Mouse (Mus musculus) CH12.LX (cell line): ENCODE data around the gene Loxl3. TPM values are rescaled to one million over a fixed set of nuclear protein-coding genes. Genes with fewer than 3 reads are reported as not detected.

ENCODE experiments used
- DNase-seq: peaks from one replicate; pipeline ENCODE4 v3.0.0-alpha.2; 2013; ENCODE audit errors: extremely low read depth
- H3K27ac ChIP-seq: 2 replicates; pipeline ENCODE4 v1.5.1; 2012; ENCODE audit warnings: low read depth, mild to moderate bottlenecking, control low read depth, moderate library complexity; ENCODE audit not compliant: insufficient read depth
- H3K27me3 ChIP-seq: replicated peaks from 2 replicates; pipeline ENCODE3; 2012; ENCODE audit warnings: inconsistent platforms
- H3K36me3 ChIP-seq, 2 experiments: replicated peaks in 1 of 2; 2 replicates each; pipeline versions ENCODE3 to v1.6.1; 2012; ENCODE audit warnings: inconsistent platforms in 1 of 2, low read length in 1 of 2, mild to moderate bottlenecking in 1 of 2, mixed read lengths in 1 of 2, moderate library complexity in 1 of 2; ENCODE audit not compliant: control insufficient read depth in 1 of 2, insufficient read depth in 1 of 2
- H3K4me1 ChIP-seq, 2 experiments: 2 replicates each; pipeline ENCODE4 v1.6.1; 2012; ENCODE audit warnings: inconsistent platforms in 1 of 2, moderate library complexity in 1 of 2; ENCODE audit not compliant: insufficient read depth in 2 of 2, control insufficient read depth in 1 of 2
- H3K4me2 ChIP-seq: 2 replicates; pipeline ENCODE4 v1.6.1; 2012; ENCODE audit warnings: low read depth, mild to moderate bottlenecking, control low read depth; ENCODE audit not compliant: poor library complexity, insufficient read depth, severe bottlenecking
- H3K4me3 ChIP-seq, 3 experiments: fragments of 150-350 bp in 1 of 3; sonication (generic) in 1 of 3; replicated peaks in 1 of 3; 2 replicates each; pipeline versions ENCODE3 to v1.5.1; 2011 to 2012; ENCODE audit warnings: low read depth in 2 of 3, low read length in 2 of 3, mild to moderate bottlenecking in 2 of 3, moderate library complexity in 2 of 3, control low read depth in 1 of 3, improper control_type of control experiment in 1 of 3, inconsistent platforms in 1 of 3, mixed read lengths in 1 of 3; ENCODE audit not compliant: poor library complexity in 1 of 3
- H3K79me2 ChIP-seq: replicated peaks from 2 replicates; pipeline ENCODE4 v1.6.1; 2012; ENCODE audit warnings: mild to moderate bottlenecking, moderate library complexity; ENCODE audit not compliant: control insufficient read depth, poor library complexity, insufficient read depth, severe bottlenecking; ENCODE audit errors: extremely low read depth
- H3K9ac ChIP-seq: 2 replicates; pipeline ENCODE4 v1.6.1; 2012; ENCODE audit warnings: low read depth, mild to moderate bottlenecking, control low read depth, moderate library complexity; ENCODE audit not compliant: insufficient read depth
- H3K9me3 ChIP-seq: replicated peaks from 2 replicates; pipeline ENCODE3; 2012; ENCODE audit warnings: low read length, inconsistent platforms, mixed read lengths
- CHD1 ChIP-seq: IDR thresholded peaks from 2 replicates; pipeline ENCODE4 v1.6.1; 2012; ENCODE audit warnings: low read depth, low read length, improper control_type of control experiment, inconsistent platforms
- CHD2 ChIP-seq: IDR thresholded peaks from 2 replicates; pipeline ENCODE4 v1.6.1; 2011; ENCODE audit warnings: low read length, improper control_type of control experiment
- E2F4 ChIP-seq: IDR thresholded peaks from 2 replicates; pipeline ENCODE4 v1.6.1; 2011; ENCODE audit warnings: low read depth, low read length, improper control_type of control experiment; ENCODE audit not compliant: insufficient replicate concordance
- ELF1 ChIP-seq: IDR thresholded peaks from 2 replicates; pipeline ENCODE4 v1.6.1; 2014; ENCODE audit warnings: low read depth, mild to moderate bottlenecking, inconsistent platforms, low read length, improper control_type of control experiment
- ETS1 ChIP-seq: conservative IDR thresholded peaks from 2 replicates; pipeline ENCODE4 v1.6.1; 2012; ENCODE audit warnings: low read depth, mild to moderate bottlenecking, inconsistent platforms, low read length, improper control_type of control experiment, moderate library complexity
- HCFC1 ChIP-seq: IDR thresholded peaks from 2 replicates; pipeline ENCODE4 v1.6.1; 2012; ENCODE audit warnings: low read depth, mild to moderate bottlenecking, inconsistent platforms, low read length, improper control_type of control experiment
- IRF4 ChIP-seq: IDR thresholded peaks from 2 replicates; pipeline ENCODE4 v1.6.1; 2014; ENCODE audit warnings: low read depth, mild to moderate bottlenecking, inconsistent platforms, low read length, improper control_type of control experiment
- JUN ChIP-seq: IDR thresholded peaks from 2 replicates; pipeline ENCODE4 v1.6.1; 2011; ENCODE audit warnings: low read depth, mild to moderate bottlenecking, low read length, improper control_type of control experiment, moderate library complexity; ENCODE audit not compliant: insufficient read depth
- JUND ChIP-seq: conservative IDR thresholded peaks from 2 replicates; pipeline ENCODE4 v1.6.1; 2011; ENCODE audit warnings: low read depth, low read length, improper control_type of control experiment
- MAX ChIP-seq: IDR thresholded peaks from 2 replicates; pipeline ENCODE4 v1.6.1; 2011; ENCODE audit warnings: low read length, improper control_type of control experiment
- MAZ ChIP-seq: IDR thresholded peaks from 2 replicates; pipeline ENCODE4 v1.6.1; 2012; ENCODE audit warnings: low read depth, mild to moderate bottlenecking, inconsistent platforms, low read length, improper control_type of control experiment, moderate library complexity
- MXI1 ChIP-seq: IDR thresholded peaks from 2 replicates; pipeline ENCODE4 v1.6.1; 2011; ENCODE audit warnings: mild to moderate bottlenecking, low read depth, low read length, improper control_type of control experiment
- MYC ChIP-seq: IDR thresholded peaks from 2 replicates; pipeline ENCODE4 v1.6.1; 2011; ENCODE audit warnings: low read depth, mild to moderate bottlenecking, improper control_type of control experiment, low read length
- NRF1 ChIP-seq: IDR thresholded peaks from 2 replicates; pipeline ENCODE4 v1.6.1; 2014; ENCODE audit warnings: low read depth, mild to moderate bottlenecking, inconsistent platforms, low read length, improper control_type of control experiment, moderate library complexity
- PAX5 ChIP-seq: IDR thresholded peaks from 2 replicates; pipeline ENCODE4 v1.6.1; 2012; ENCODE audit warnings: low read length, inconsistent platforms, mixed read lengths
- POLR2A ChIP-seq: IDR thresholded peaks from 2 replicates; pipeline ENCODE4 v1.6.1; 2011; ENCODE audit warnings: low read depth, mild to moderate bottlenecking, improper control_type of control experiment, low read length
- POLR2AphosphoS2 ChIP-seq: IDR thresholded peaks from 2 replicates; pipeline ENCODE4 v1.6.1; 2011; ENCODE audit warnings: low read depth, low read length, improper control_type of control experiment
- RCOR1 ChIP-seq: conservative IDR thresholded peaks from 2 replicates; pipeline ENCODE4 v1.6.1; 2012; ENCODE audit warnings: low read depth, mild to moderate bottlenecking, inconsistent platforms, low read length, improper control_type of control experiment
- SIN3A ChIP-seq: IDR thresholded peaks from 2 replicates; pipeline ENCODE4 v1.6.1; 2012; ENCODE audit warnings: low read length, improper control_type of control experiment, inconsistent platforms
- SMC3 ChIP-seq: IDR thresholded peaks from 2 replicates; pipeline ENCODE4 v1.6.1; 2011; ENCODE audit warnings: low read depth, low read length, improper control_type of control experiment
- TBP ChIP-seq: conservative IDR thresholded peaks from 2 replicates; pipeline ENCODE4 v1.6.1; 2011; ENCODE audit warnings: low read depth, low read length, improper control_type of control experiment
- TCF12 ChIP-seq: IDR thresholded peaks from 2 replicates; pipeline ENCODE4 v1.6.1; 2014; ENCODE audit warnings: low read depth, mild to moderate bottlenecking, inconsistent platforms, low read length, improper control_type of control experiment
- UBTF ChIP-seq: IDR thresholded peaks from 2 replicates; pipeline ENCODE4 v1.6.1; 2012; ENCODE audit warnings: low read depth, mild to moderate bottlenecking, inconsistent platforms, low read length, improper control_type of control experiment, moderate library complexity
- USF1 ChIP-seq: IDR thresholded peaks from 2 replicates; pipeline ENCODE4 v1.6.1; 2014; ENCODE audit warnings: low read depth, mild to moderate bottlenecking, inconsistent platforms, low read length, improper control_type of control experiment
- ZC3H11A ChIP-seq: IDR thresholded peaks from 2 replicates; pipeline ENCODE4 v1.6.1; 2012; ENCODE audit warnings: low read depth, mild to moderate bottlenecking, inconsistent platforms, low read length, improper control_type of control experiment
- ZKSCAN1 ChIP-seq: IDR thresholded peaks from 2 replicates; pipeline ENCODE4 v1.6.1; 2012; ENCODE audit warnings: low read depth, inconsistent platforms, low read length, improper control_type of control experiment, borderline replicate concordance
- ZMIZ1 ChIP-seq: IDR thresholded peaks from 2 replicates; pipeline ENCODE4 v1.6.1; 2012; ENCODE audit warnings: low read depth, mild to moderate bottlenecking, inconsistent platforms, low read length, improper control_type of control experiment
- dilution Hi-C: fragments of 300-500 bp; cut with MboI; formaldehyde crosslinking; loops from 2 replicates; pipeline ENCODE4 v1.14.3; 2020; ENCODE audit warnings: low sequenced_read_pairs; ENCODE audit not compliant: extremely low pct_unique_long_range_greater_than_20kb, extremely low pct_ligation_motif_present
- in situ Hi-C: fragments of 300-500 bp; cut with MboI; formaldehyde crosslinking; loops from 3 replicates; pipeline ENCODE4 v1.14.3; 2019; ENCODE audit warnings: low sequenced_read_pairs, low pct_ligation_motif_present, low pct_unique_long_range_greater_than_20kb, mixed read lengths
- polyA plus RNA-seq: library from polyadenylated mRNA; unstranded; fragments of >175 nt; gene quantifications from 2 replicates; pipeline ENCODE4 v1.2.1, GENCODE M21; 2012; ENCODE audit warnings: low read depth; ENCODE audit not compliant: insufficient read length
- total RNA-seq, 2 experiments: library from RNA; depleted of rRNA; stranded (reverse); fragments of 300-350 nt in 1 of 2; fragments of >200 nt in 1 of 2; gene quantifications; 2 replicates each; pipeline ENCODE4 v1.2.3; 2012 to 2014

The Loxl3 gene
- total and polyA plus RNA-seq, 3 experiments = 0.05 to 0.93 (median 0.74) TPM

DNA sequence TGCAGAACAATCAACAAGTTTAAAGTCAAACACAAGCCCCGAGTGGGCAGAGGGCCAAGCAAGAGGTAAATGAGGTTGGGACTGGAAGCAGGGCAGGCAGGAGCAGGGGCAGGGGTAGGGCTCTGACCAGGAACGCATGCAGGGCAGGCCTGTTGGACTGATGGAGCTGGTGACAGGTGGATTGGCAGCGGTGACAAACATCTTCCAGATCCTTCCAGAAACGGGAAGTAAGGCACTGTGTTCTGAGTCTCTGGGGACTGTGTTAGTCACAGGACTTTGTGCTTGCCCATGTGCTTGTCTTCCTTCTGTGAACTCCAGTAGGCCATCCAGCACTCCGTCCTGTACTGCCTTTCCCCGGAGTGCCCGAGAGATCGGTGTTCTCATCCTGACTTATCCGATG lies 10.8 kb downstream of the Loxl3 start (continued):
- peak; percentile 82 for TF ChIP-seq TBP
- no peak for TF ChIP-seq POLR2AphosphoS2
- no peak for TF ChIP-seq PAX5
- TF ChIP-seq IRF4 = peak; percentile 53; the same call in 1 of the 2 replicates
- no peak for TF ChIP-seq MAZ
- TF ChIP-seq JUND = peak; percentile 18; the same call in 1 of the 2 replicates
- TF ChIP-seq E2F4 = no peak
- no peak for TF ChIP-seq ZC3H11A
- TF ChIP-seq ZKSCAN1 = no peak
- no peak for TF ChIP-seq SIN3A
- no peak for TF ChIP-seq POLR2A
- no peak for TF ChIP-seq CHD1
- no peak for TF ChIP-seq CHD2
- no peak for TF ChIP-seq ZMIZ1
- TF ChIP-seq JUN = no peak
- TF ChIP-seq, all 38 proteins: peak for 11

DNA sequence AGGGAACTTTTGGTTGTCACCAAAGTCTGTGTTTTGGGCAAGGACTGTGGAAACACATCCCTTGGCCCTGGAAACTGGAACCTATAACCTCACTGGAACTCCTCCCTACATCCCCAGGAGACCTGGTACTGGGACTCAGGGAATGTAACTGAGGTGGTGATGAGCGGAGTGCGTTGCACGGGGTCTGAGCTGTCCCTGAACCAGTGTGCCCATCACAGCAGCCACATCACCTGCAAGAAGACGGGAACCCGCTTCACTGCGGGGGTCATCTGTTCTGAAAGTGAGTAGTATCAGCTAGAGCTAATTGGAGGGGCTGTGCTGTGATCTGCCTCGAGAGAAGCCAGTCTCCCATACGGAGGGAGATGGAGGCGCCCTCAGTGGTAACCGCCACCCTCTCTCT lies 15.4 kb downstream of the Loxl3 start:
- H3K4me2 ChIP-seq = no peak overlapping the region
- in situ Hi-C loops (no loop called here), dilution Hi-C loops (no loop called here)
- peaks cover 7 to 53% of the 10 kb centered on the region in 2 experiments for H3K4me1 ChIP-seq
- H3K4me3 ChIP-seq = no peak overlapping the region
- H3K36me3 ChIP-seq = peaks cover 16 to 30% of the 10 kb centered on the region in 2 experiments
- no peak for TF ChIP-seq MYC
- TF ChIP-seq POLR2AphosphoS2 = peak; percentile 81; the same call in 1 of the 2 replicates
- DNase-seq = no peak
- H3K9ac ChIP-seq = no peak overlapping the region
- H3K9me3 ChIP-seq = peaks cover 3% of the 10 kb centered on the region
- H3K79me2 ChIP-seq = peaks cover 17% of the 10 kb centered on the region
- H3K27ac ChIP-seq = no peak overlapping the region
- H3K27me3 ChIP-seq = no peaks in the 10 kb centered on the region

DNA sequence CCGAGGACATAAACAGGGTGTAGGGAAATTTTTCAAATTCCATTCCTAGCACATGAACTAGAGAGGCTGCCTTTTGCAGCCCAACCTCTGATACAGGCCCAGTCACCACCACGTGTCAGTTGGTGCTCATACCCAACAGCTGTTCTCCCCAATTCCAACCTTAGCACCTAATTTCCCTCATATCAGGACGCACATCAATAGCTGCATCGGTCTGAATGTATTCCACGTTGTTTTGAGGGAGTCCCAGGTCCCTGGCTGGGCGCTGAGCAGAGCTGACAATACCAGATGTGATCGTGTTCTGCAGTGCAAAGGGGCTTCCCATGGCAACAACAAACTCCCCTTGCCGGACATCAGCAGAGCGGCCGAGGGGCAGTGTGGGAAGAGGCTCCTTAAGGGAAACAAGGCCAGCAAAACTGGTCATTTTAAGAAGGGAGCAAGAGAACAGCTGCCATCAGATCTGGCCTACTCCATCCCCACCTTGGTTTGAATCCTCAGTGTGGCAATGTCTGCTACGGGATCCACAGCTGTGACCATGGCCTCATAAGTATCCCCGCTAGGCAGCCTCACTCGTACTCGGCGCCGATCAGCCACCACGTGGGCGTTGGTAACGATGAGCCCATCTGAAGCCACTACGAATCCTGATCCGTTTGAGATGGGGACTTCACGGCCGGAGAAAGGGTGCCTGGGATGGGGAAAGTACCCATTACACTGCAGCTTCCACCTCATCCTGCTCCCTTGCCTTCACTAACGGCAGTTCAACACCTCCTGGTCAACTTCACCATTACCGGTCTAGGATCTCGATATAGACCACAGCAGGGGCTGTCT lies 19.4 kb downstream of the Loxl3 start:
- Histone ChIP-seq H3K36me3 (peaks cover 36 to 59% of the 10 kb centered on the region in 2 experiments), H3K27me3 (no peaks in the 10 kb centered on the region), H3K9ac (peak overlapping the region; percentile 91), H3K27ac (peak overlapping the region; percentile 49), H3K4me1 (peaks cover 8 to 52% of the 10 kb centered on the region in 2 experiments), H3K79me2 (peaks cover 38% of the 10 kb centered on the region), H3K4me2 (peak overlapping the region; percentile 80), H3K9me3 (no peaks in the 10 kb centered on the region), H3K4me3 (peak overlapping the region; percentile 88 to 96 (median 89))
- dilution Hi-C loops (no loop called here), in situ Hi-C loops (no loop called here)
- peak; percentile 70 for DNase-seq
- TF ChIP-seq CHD1 = 0 out of 2 replicates have a peak, but pooled peaks have one; percentile 80
- TF ChIP-seq IRF4 = no peak
- 0 out of 2 replicates have a peak, but pooled peaks have one; percentile 46 for TF ChIP-seq TCF12
- TF ChIP-seq ELF1 = 0 out of 2 replicates have a peak, but pooled peaks have one; percentile 22
- TF ChIP-seq MAX = peak; percentile 88
- 0 out of 2 replicates have a peak, but pooled peaks have one; percentile 19 for TF ChIP-seq TBP
- TF ChIP-seq ETS1 = 0 out of 2 replicates have a peak, but pooled peaks have one; percentile 12
- 0 out of 2 replicates have a peak, but pooled peaks have one; percentile 1 for TF ChIP-seq SMC3
- TF ChIP-seq RCOR1 = no peak
- TF ChIP-seq POLR2A = no peak
- TF ChIP-seq NRF1 = no peak
- TF ChIP-seq HCFC1 = 0 out of 2 replicates have a peak, but pooled peaks have one; percentile 9
- no peak for TF ChIP-seq UBTF
- TF ChIP-seq MXI1 = peak; percentile 87
- 0 out of 2 replicates have a peak, but pooled peaks have one; percentile 7 for TF ChIP-seq USF1
- TF ChIP-seq ZMIZ1 = no peak
- peak; percentile 86 for TF ChIP-seq MYC
